In genomic region chr1:178568551-178569545, GRCm38 (mm10) we compare ENCODE assay signal across 17 mouse cellular contexts. TPM values are rescaled to one million over a fixed set of nuclear protein-coding genes. Genes with fewer than 3 reads are reported as not detected.
DNase-seq lines count a peak whose midpoint lies in the region; ATAC-seq lines count a peak whose summit lies in the region.
"Had no signal": no experiment of that assay in that cellular context is flagged by ENCODE, and none has a peak within 500 bp of the region (broad histone marks: within the 10 kb centered on the region; RNA-seq: fewer than 3 reads in every experiment).

No protein-coding gene starts in this region.

- WGBS in embryonic facial prominence, embryonic 14.5 days = 36% methylated on average over 7 of the region's 7 CpGs
- 39% methylated on average over 7 of the region's 7 CpGs for WGBS in large intestine, adult 2 months
- WGBS in kidney, embryonic 16.5 days = 42% methylated on average over 7 of the region's 7 CpGs

- no peak overlapping the region for H3K4me3 ChIP-seq in embryonic facial prominence, embryonic 14.5 days (ENCODE audit: low read depth, low read length)
- H3K4me3 ChIP-seq in kidney, embryonic 16.5 days (ENCODE audit: low read length) = no peak overlapping the region
- H3K4me3 ChIP-seq: erythroblast, embryonic 14.5 days; liver, embryonic 13.5 days; midbrain, embryonic 12.5 days had no signal

- peaks cover 46% of the 10 kb centered on the region for H3K4me1 ChIP-seq in embryonic facial prominence, embryonic 14.5 days (ENCODE audit: control insufficient read depth, insufficient read depth, low read length)
- peaks cover 7% of the 10 kb centered on the region; the same call in 1 of the 2 replicates for H3K4me1 ChIP-seq in kidney, embryonic 16.5 days (ENCODE audit: insufficient read depth, low read length)
- H3K4me1 ChIP-seq: liver, embryonic 13.5 days had no signal

- peak overlapping the region; percentile 20; the same call in 1 of the 2 replicates for H3K4me2 ChIP-seq in embryonic facial prominence, embryonic 14.5 days (ENCODE audit: low read depth, low read length)
- H3K4me2 ChIP-seq in kidney, embryonic 16.5 days (replicated peaks; ENCODE audit: low read depth, low read length) = no peak overlapping the region
- H3K4me2 ChIP-seq: liver, embryonic 13.5 days; midbrain, embryonic 12.5 days had no signal

- no peaks in the 10 kb centered on the region for H3K9me3 ChIP-seq in embryonic facial prominence, embryonic 14.5 days (ENCODE audit: control insufficient read depth, low read length)
- H3K9me3 ChIP-seq in kidney, embryonic 16.5 days (ENCODE audit: low read length) = no peaks in the 10 kb centered on the region
- H3K9me3 ChIP-seq: liver, embryonic 13.5 days; midbrain, embryonic 12.5 days had no signal

- H3K9ac ChIP-seq in embryonic facial prominence, embryonic 14.5 days (ENCODE audit: low read depth, low read length) = no peak overlapping the region
- no peak overlapping the region for H3K9ac ChIP-seq in kidney, embryonic 16.5 days (replicated peaks; ENCODE audit: low read length)
- H3K9ac ChIP-seq: liver, embryonic 13.5 days; midbrain, embryonic 12.5 days had no signal

- no peaks in the 10 kb centered on the region for H3K27me3 ChIP-seq in embryonic facial prominence, embryonic 14.5 days (replicated peaks; ENCODE audit: control insufficient read depth, insufficient read depth, low read length)
- no peaks in the 10 kb centered on the region for H3K27me3 ChIP-seq in kidney, embryonic 16.5 days (ENCODE audit: insufficient read depth, low read length)
- H3K27me3 ChIP-seq: liver, embryonic 13.5 days; midbrain, embryonic 12.5 days had no signal

- peak overlapping the region; percentile 58 for H3K27ac ChIP-seq in embryonic facial prominence, embryonic 14.5 days (replicated peaks; ENCODE audit: low read depth, low read length)
- no peak overlapping the region for H3K27ac ChIP-seq in kidney, embryonic 16.5 days (ENCODE audit: low read length)
- H3K27ac ChIP-seq: hindbrain, postnatal 0 days; liver, embryonic 13.5 days; midbrain, embryonic 12.5 days had no signal

- DNase-seq in 416B (ENCODE audit: low read depth) = peak; percentile 4
- DNase-seq in brain, adult 2 months (ENCODE audit: low read depth, low spot score) = peak; percentile 10
- DNase-seq in embryonic facial prominence, embryonic 14.5 days (ENCODE audit: low spot score) = peak; percentile 71
- peak; percentile 28 for DNase-seq in large intestine, adult 2 months (ENCODE audit: low read depth, low spot score)
- DNase-seq in lung, adult 18-20 months = no peak
- DNase-seq in urinary bladder, postnatal 36 days (ENCODE audit: low spot score in 2 of 2) = no peak
- DNase-seq: cerebellum, adult 8-10 months; heart, adult 11 months; kidney, postnatal 36 days; liver, embryonic 13.5 days; lung, postnatal 14 days; thymus, postnatal 25 days had no signal

- ATAC-seq in embryonic facial prominence, embryonic 14.5 days (ENCODE audit: low read depth) = no peak
- ATAC-seq in monocyte, adult 5-6 weeks (replicated peaks; ENCODE audit: insufficient number of reproducible peaks, low FRiP score, low TSS enrichment, poor library complexity, severe bottlenecking) = no peak
- no peak for ATAC-seq in kidney, embryonic 16.5 days (ENCODE audit: low FRiP score, low TSS enrichment)
- ATAC-seq: hindbrain, postnatal 0 days had no signal

- no peaks in the 10 kb centered on the region for H3K36me3 ChIP-seq in embryonic facial prominence, embryonic 14.5 days (ENCODE audit: control insufficient read depth, insufficient read depth, low read length)
- H3K36me3 ChIP-seq in kidney, embryonic 16.5 days (ENCODE audit: insufficient read depth, low read length) = no peaks in the 10 kb centered on the region
- H3K36me3 ChIP-seq: liver, embryonic 13.5 days; midbrain, embryonic 12.5 days had no signal

RNA-seq across cellular contexts. Expression of gene Kif26b, which starts 39.9 kb away (rescaled TPM):
- polyA plus RNA-seq in embryonic facial prominence, embryonic 14.5 days (2014; fragmentation: Nextera tagmentation; extraction: Ambion mirVana) = 8.1 and 10.4 TPM in 2 replicates
- 0.44 and 0.45 TPM in 2 replicates for polyA plus RNA-seq in large intestine, adult 2 months (2012; rRNA removed)
- total RNA-seq in monocyte, adult 5-6 weeks (2017) = not detected in 3 replicates
- polyA plus RNA-seq in kidney, embryonic 16.5 days (2015; fragmentation: Nextera tagmentation; extraction: Ambion mirVana) = 9.3 and 11.4 TPM in 2 replicates
- polyA plus RNA-seq: erythroblast, embryonic 14.5 days had no signal

Comparison
In these comparisons a context has a peak if more than half of its experiments do, and no peak if none do; other contexts are left out.
1. DNase-seq: peak in 416B (single experiment), brain, adult 2 months (single experiment), embryonic facial prominence, embryonic 14.5 days (single experiment) and large intestine, adult 2 months (single experiment); none in lung, adult 18-20 months (0 of 2) and urinary bladder, postnatal 36 days (0 of 2).